Mouse (Mus musculus) liver, embryonic 14.5 days (tissue): ENCODE measurements around the gene Shisa8. TPM values are rescaled to one million over a fixed set of nuclear protein-coding genes. Genes with fewer than 3 reads are reported as not detected.

ENCODE experiments used
- ATAC-seq: fragments of 200-750 bp; cut with Nextera tagmentation; 2 replicates; pipeline ENCODE4 v1.8.0; 2017; ENCODE audit warnings: moderate number of reproducible peaks, mild to moderate bottlenecking, moderate library complexity; ENCODE audit not compliant: insufficient read depth
- DNase-seq, 3 experiments: peaks; one replicate each; pipeline ENCODE4 v3.0.0-alpha.2; 2012 to 2013; ENCODE audit warnings: low read depth in 3 of 3, low spot score in 3 of 3
- H3K27ac ChIP-seq: fragments of 300-500 bp; sonication (generic); 2 replicates; pipeline ENCODE4 v1.5.1; 2014; ENCODE audit warnings: moderate library complexity, mild to moderate bottlenecking, control low read depth, inconsistent platforms
- H3K27me3 ChIP-seq: fragments of 300-500 bp; sonication (generic); 2 replicates; pipeline ENCODE4 v1.6.1; 2014; ENCODE audit warnings: mild to moderate bottlenecking, low read length, moderate library complexity; ENCODE audit not compliant: control insufficient read depth, insufficient read depth
- H3K36me3 ChIP-seq: fragments of 300-500 bp; sonication (generic); replicated peaks from 2 replicates; pipeline ENCODE4 v1.6.1; 2014; ENCODE audit warnings: low read depth; ENCODE audit not compliant: control insufficient read depth, insufficient read depth
- H3K4me1 ChIP-seq, 2 experiments: fragments of 200-500 bp in 1 of 2; fragments of 300-500 bp in 1 of 2; sonication (generic) in 1 of 2; replicated peaks; 2 replicates each; pipeline ENCODE4 v1.6.1; 2012 to 2014; ENCODE audit warnings: antibody characterized with exemption in 1 of 2, inconsistent platforms in 1 of 2, low read length in 1 of 2; ENCODE audit not compliant: control insufficient read depth in 2 of 2, insufficient read depth in 2 of 2
- H3K4me2 ChIP-seq: fragments of 300-500 bp; sonication (generic); 2 replicates; pipeline ENCODE4 v1.6.1; 2014; ENCODE audit warnings: low read depth, mild to moderate bottlenecking, control low read depth, moderate library complexity
- H3K4me3 ChIP-seq, 2 experiments: fragments of 200-500 bp in 1 of 2; fragments of 300-500 bp in 1 of 2; sonication (generic) in 1 of 2; 2 replicates each; pipeline ENCODE4 v1.5.1; 2012 to 2014; ENCODE audit warnings: low read depth in 2 of 2, low read length in 2 of 2, mild to moderate bottlenecking in 2 of 2, control low read depth in 1 of 2, inconsistent platforms in 1 of 2, moderate library complexity in 1 of 2; ENCODE audit not compliant: insufficient read depth in 1 of 2
- H3K9ac ChIP-seq: fragments of 300-500 bp; sonication (generic); replicated peaks from 2 replicates; pipeline ENCODE4 v1.6.1; 2014; ENCODE audit warnings: mild to moderate bottlenecking, control low read depth, moderate library complexity
- H3K9me3 ChIP-seq: fragments of 300-500 bp; sonication (generic); 2 replicates; pipeline ENCODE4 v1.6.1; 2016; ENCODE audit warnings: low read length, mixed read lengths; ENCODE audit not compliant: control insufficient read depth
- CTCF ChIP-seq: IDR thresholded peaks from 2 replicates; pipeline ENCODE4 v1.5.1; 2016; ENCODE audit warnings: antibody characterized with exemption, low read depth, control low read depth
- EP300 ChIP-seq: IDR thresholded peaks from 2 replicates; pipeline ENCODE4 v1.6.1; 2016; ENCODE audit warnings: antibody characterized with exemption, low read depth
- WGBS: fragments of 180-500 bp; shearing (Covaris S2); extraction: QIAGEN DNeasy Blood & Tissue Kit; methylation state at CpG from one replicate; pipeline ENCODE4 v1.1.7; 2014; ENCODE audit not compliant: insufficient replicate concordance; 5-methylcytosine and 5-hydroxymethylcytosine counted together
- polyA plus RNA-seq, 2 experiments: library from polyadenylated mRNA; depleted of rRNA in 1 of 2; stranded (reverse) in 1 of 2; unstranded in 1 of 2; fragments of >200 nt; fragmentation: Nextera tagmentation in 1 of 2; extraction: Ambion mirVana in 1 of 2; gene quantifications; 2 replicates each; pipeline versions ENCODE4 v1.2.1 to v1.2.3; 2012 to 2014

Shisa8 gene
- polyA plus RNA-seq, 2 experiments, result 0.05 to 0.15 TPM

DNA sequence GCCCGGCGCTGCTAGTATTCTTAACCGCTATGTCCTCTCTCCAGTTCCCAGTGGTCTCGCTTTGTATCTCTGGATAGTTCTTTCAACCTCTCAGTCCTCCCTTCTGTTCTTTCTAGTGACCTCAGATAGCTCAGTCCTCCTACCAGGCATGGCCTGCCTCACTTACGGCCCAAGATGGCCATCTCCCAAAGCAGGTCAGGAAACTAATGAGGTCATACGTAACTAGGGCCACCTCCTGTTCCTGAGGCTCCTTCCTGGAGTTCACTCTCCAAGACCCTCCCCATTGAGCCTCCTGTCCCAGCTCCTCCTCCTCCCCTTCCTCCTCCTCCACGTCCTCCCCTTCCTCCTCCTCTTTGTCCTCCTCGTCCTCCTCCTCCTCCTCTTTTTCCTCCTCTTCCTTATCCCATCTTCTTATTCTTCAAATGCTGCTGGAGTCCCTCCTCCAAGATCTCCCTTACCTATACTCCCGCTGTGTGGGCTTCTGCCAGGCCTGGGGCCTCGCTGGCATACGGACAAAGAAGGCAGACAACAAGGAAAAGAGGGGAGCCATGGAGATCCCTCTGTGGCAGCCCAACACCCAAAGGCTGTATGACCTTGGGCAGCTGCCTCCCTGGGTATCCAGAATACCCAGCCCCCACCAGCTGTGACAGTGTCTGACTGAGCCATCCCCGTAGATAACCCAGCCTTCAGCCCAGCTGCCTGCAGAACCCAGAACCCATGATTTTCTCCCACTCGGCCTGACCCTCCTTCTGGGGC is 3.1 kb downstream of the Shisa8 start:
- Histone ChIP-seq H3K27me3 (peaks cover 61% of the 10 kb centered on the region), H3K4me1 (no peaks in the 10 kb centered on the region), H3K9me3 (no peaks in the 10 kb centered on the region), H3K9ac (no peak overlapping the region), H3K4me3 (no peak overlapping the region), H3K4me2 (no peak overlapping the region), H3K27ac (no peak overlapping the region), H3K36me3 (peaks cover 5% of the 10 kb centered on the region; the same call in 1 of the 2 replicates)
- 71% methylated on average over 13 of the region's 13 CpGs for WGBS
- DNase-seq (no peak), ATAC-seq (no peak)
- TF ChIP-seq CTCF, result no peak
- no peak for TF ChIP-seq EP300

DNA sequence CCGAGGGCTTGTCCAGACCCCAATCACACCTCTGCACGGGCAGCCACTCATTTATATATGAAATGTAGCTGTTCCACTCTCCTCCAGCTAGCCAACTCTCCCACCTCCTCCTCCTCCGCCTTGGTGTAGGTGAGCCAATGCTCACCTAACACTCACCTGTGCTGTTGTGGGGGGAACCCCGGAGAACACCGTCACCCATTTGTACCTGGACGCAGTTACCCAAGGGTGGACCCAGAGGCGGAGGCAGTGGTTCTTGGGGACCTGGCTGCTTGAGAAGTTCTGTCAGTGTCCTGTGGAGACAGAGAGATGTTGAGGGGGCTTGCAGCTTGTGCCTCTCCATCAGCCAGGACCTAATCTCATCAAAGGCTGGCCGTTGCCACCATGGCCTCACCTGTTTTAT is 4.3 kb downstream of the Shisa8 start:
- 70% methylated on average over 8 of the region's 8 CpGs for WGBS
- DNase-seq (no peak), ATAC-seq (no peak)
- peaks cover 11% of the 10 kb centered on the region; the same call in 1 of the 2 replicates for H3K36me3 ChIP-seq
- H3K9me3 ChIP-seq, result no peaks in the 10 kb centered on the region
- H3K4me1 ChIP-seq, result no peaks in the 10 kb centered on the region
- TF ChIP-seq EP300 (no peak), CTCF (no peak)
- H3K4me2 ChIP-seq, result no peak overlapping the region
- H3K27me3 ChIP-seq, result peaks cover 52% of the 10 kb centered on the region
- no peak overlapping the region for H3K4me3 ChIP-seq
- H3K9ac ChIP-seq, result no peak overlapping the region
- no peak overlapping the region for H3K27ac ChIP-seq

DNA sequence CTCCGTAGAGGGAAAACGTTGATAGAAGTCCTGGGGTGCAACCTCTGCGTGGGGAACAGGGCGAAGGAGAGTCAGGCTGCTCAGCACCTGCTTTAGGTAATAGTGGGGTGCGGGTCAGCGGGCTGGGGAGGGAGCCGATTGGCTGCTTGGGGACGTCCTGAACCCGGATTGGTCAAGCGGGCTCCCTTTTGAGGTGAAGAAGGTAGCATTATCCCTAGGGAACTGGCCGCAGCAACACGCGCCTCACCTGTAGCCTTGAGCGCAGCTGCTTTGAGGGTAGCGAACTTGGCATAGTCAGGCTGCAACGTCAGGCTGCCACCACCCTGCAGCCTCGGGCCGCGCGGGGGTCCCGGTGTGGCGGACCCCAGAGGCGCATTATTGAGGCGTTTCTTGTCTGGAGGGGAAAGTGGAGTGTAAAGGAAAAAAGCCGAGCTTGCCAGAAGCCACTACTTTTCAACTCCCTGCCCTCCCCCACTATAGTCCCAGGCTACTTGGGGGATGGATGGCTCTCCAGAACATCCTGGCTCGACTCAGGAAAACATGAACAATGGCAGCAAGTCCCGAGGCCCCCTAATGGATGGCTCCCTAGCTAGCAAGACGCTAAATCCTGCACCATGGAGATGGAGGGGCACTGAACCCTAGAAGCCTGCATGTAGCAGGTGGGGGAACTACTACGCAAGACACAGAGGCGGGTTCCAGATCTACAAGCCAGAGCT is 5.0 kb downstream of the Shisa8 start:
- WGBS, result 50% methylated on average over 30 of the region's 30 CpGs
- H3K4me3 ChIP-seq, result no peak overlapping the region
- H3K4me2 ChIP-seq, result no peak overlapping the region
- H3K27me3 ChIP-seq, result peaks cover 45% of the 10 kb centered on the region
- H3K9ac ChIP-seq, result no peak overlapping the region
- no peaks in the 10 kb centered on the region for H3K9me3 ChIP-seq
- TF ChIP-seq EP300, result no peak
- TF ChIP-seq CTCF, result no peak
- H3K36me3 ChIP-seq, result peaks cover 14% of the 10 kb centered on the region; the same call in 1 of the 2 replicates
- ATAC-seq, result no peak
- H3K27ac ChIP-seq, result no peak overlapping the region
- no peaks in the 10 kb centered on the region for H3K4me1 ChIP-seq
- DNase-seq, result no peak

DNA sequence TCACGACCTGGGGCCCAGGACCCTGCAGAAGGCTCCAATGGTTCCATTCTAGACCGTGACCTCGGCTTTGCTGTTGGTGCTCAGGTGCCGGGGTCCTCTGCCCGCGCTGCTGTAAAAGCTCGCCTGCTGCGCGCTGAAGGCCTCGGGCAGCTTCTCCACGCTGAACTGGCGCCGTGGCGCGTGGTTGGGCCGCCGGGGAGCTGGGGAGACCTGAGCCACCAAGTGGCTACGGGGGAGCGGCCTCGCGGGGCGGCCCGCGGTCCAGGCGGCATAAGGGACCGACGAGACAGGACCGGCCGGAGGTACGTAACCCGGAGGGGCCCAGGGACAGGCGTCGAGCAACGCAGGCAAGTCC is 5.5 kb downstream of the Shisa8 start:
- Histone ChIP-seq H3K27ac (no peak overlapping the region), H3K4me3 (no peak overlapping the region), H3K9me3 (no peaks in the 10 kb centered on the region), H3K36me3 (peaks cover 16% of the 10 kb centered on the region; the same call in 1 of the 2 replicates), H3K4me1 (no peaks in the 10 kb centered on the region), H3K4me2 (no peak overlapping the region), H3K27me3 (peaks cover 39% of the 10 kb centered on the region), H3K9ac (no peak overlapping the region)
- no peak for DNase-seq
- no peak for ATAC-seq
- WGBS, result 49% methylated on average over 34 of the region's 34 CpGs
- TF ChIP-seq CTCF (no peak), EP300 (no peak)

DNA sequence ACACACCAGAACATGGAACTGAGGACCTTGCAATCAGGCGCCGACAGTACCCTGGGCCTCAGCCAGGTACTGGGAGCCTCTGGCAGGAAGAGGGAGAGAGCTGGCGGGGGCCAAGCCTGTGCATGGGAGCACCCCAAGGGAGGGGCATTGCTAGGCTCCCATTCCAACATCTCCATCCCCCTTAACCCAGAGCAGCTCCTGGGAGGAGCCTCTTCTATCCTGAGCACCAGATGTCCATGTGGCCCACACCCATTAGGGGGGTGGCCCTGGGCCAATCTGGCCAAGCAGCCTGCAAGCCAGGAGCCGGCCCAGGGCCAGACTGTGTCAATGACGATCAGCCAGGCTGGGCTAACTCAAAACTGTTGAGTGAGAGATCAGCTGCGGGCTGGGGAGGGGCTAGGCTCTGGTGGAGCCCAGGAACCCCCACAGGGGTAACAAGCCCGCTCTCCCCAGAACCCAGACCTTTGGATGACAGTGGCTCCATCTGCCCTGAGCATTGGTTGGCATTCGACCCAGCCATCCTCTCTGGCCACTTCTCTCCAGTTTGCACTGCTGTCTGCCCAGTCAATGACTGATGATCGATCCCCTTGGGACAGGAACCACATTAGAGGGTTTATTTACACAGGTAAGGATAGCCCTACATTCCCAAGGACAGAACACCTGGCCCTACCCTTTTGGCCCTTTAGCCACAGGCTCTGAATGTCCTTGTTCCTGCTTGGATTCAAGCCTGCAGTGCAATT is 6.1 kb downstream of the Shisa8 start:
- Histone ChIP-seq H3K27me3 (peaks cover 34% of the 10 kb centered on the region), H3K4me1 (no peaks in the 10 kb centered on the region), H3K27ac (no peak overlapping the region), H3K4me2 (no peak overlapping the region), H3K36me3 (peaks cover 21% of the 10 kb centered on the region), H3K4me3 (no peak overlapping the region), H3K9ac (no peak overlapping the region), H3K9me3 (no peaks in the 10 kb centered on the region)
- no peak for TF ChIP-seq EP300
- TF ChIP-seq CTCF, result no peak
- WGBS, result 73% methylated on average over 9 of the region's 9 CpGs
- DNase-seq, result no peak
- ATAC-seq, result no peak; the same call in none of the 2 replicates
